Mouse (Mus musculus): Measurements from ENCODE around the gene Anapc2.

Anapc2 gene

GRCm38 (mm10) chr2:25271827-25272511, at the start of gene Anapc2, which contains the start of gene Ssna1:
Anapc2 (plus strand) TSS chr2:25272478.
Ssna1 (minus strand) TSS chr2:25272438.
- DNase-seq, result peak; percentile 98

GRCm38 (mm10) chr2:25223681-25224491, 48.4 kb upstream of the Anapc2 start:
- DNase-seq, result peak; percentile 82

- DNase-seq, result no peak
Measured at GRCm38 (mm10) chr2:25224492-25224765, 47.8 kb upstream of the Anapc2 start, which contains the start of gene Tubb4b. Tubb4b (minus strand) TSS chr2:25224702.

GRCm38 (mm10) chr2:25224766-25225752, 47.2 kb upstream of the Anapc2 start:
- peak; percentile 100 for DNase-seq

GRCm38 (mm10) chr2:25225811-25226379, 46.4 kb upstream of the Anapc2 start:
- DNase-seq, result no peak

GRCm38 (mm10) chr2:25226864-25227263, 45.4 kb upstream of the Anapc2 start:
- DNase-seq, result peak; percentile 56

- DNase-seq, result no peak
Measured at GRCm38 (mm10) chr2:25227406-25227805, 44.9 kb upstream of the Anapc2 start.

GRCm38 (mm10) chr2:25228431-25228889, 43.8 kb upstream of the Anapc2 start:
- DNase-seq, result peak; percentile 88

GRCm38 (mm10) chr2:25228995-25229530, 43.2 kb upstream of the Anapc2 start:
- DNase-seq, result no peak

GRCm38 (mm10) chr2:25229582-25229981, 42.7 kb upstream of the Anapc2 start:
- DNase-seq, result no peak

GRCm38 (mm10) chr2:25230581-25230980, 41.7 kb upstream of the Anapc2 start:
- DNase-seq, result no peak

- DNase-seq, result no peak
Measured at GRCm38 (mm10) chr2:25231038-25231437, 41.2 kb upstream of the Anapc2 start.

GRCm38 (mm10) chr2:25233421-25233820, 38.9 kb upstream of the Anapc2 start:
- DNase-seq, result no peak

GRCm38 (mm10) chr2:25234050-25234449, 38.2 kb upstream of the Anapc2 start, which contains the start of gene Slc34a3:
Slc34a3 (minus strand) TSS chr2:25234364.
- DNase-seq, result no peak

GRCm38 (mm10) chr2:25234551-25235220, 37.6 kb upstream of the Anapc2 start:
- DNase-seq, result no peak

- DNase-seq, result no peak
Measured at GRCm38 (mm10) chr2:25236614-25237013, 35.7 kb upstream of the Anapc2 start, which contains the start of gene Rnf224. Rnf224 (minus strand) TSS chr2:25236787.

GRCm38 (mm10) chr2:25237522-25237921, 34.8 kb upstream of the Anapc2 start:
- DNase-seq, result no peak

GRCm38 (mm10) chr2:25238106-25238505, 34.2 kb upstream of the Anapc2 start:
- DNase-seq, result no peak

- DNase-seq, result no peak
Measured at GRCm38 (mm10) chr2:25239766-25240165, 32.5 kb upstream of the Anapc2 start.

GRCm38 (mm10) chr2:25240310-25240709, 32.0 kb upstream of the Anapc2 start:
- DNase-seq, result no peak

- peak; percentile 87 for DNase-seq
Measured at GRCm38 (mm10) chr2:25240723-25241437, 31.4 kb upstream of the Anapc2 start.
